Mouse (Mus musculus): ENCODE measurements around the gene Hdac7. TPM values are rescaled to one million over a fixed set of nuclear protein-coding genes. Genes with fewer than 3 reads are reported as not detected.

The Hdac7 gene
- 10 to 100 TPM; 24.9 to 25.8 TPM for total RNA-seq (2023)

GRCm38 (mm10) chr15:97844037-97845034 is at the start of gene Hdac7:
Gene Hdac7, minus strand, starts transcription at chr15:97844502.

GRCm38 (mm10) chr15:97778311-97779098 is 65.8 kb downstream of the Hdac7 start, which contains the start of gene Slc48a1:
Gene Slc48a1, plus strand, starts transcription at chr15:97778520.

DNA sequence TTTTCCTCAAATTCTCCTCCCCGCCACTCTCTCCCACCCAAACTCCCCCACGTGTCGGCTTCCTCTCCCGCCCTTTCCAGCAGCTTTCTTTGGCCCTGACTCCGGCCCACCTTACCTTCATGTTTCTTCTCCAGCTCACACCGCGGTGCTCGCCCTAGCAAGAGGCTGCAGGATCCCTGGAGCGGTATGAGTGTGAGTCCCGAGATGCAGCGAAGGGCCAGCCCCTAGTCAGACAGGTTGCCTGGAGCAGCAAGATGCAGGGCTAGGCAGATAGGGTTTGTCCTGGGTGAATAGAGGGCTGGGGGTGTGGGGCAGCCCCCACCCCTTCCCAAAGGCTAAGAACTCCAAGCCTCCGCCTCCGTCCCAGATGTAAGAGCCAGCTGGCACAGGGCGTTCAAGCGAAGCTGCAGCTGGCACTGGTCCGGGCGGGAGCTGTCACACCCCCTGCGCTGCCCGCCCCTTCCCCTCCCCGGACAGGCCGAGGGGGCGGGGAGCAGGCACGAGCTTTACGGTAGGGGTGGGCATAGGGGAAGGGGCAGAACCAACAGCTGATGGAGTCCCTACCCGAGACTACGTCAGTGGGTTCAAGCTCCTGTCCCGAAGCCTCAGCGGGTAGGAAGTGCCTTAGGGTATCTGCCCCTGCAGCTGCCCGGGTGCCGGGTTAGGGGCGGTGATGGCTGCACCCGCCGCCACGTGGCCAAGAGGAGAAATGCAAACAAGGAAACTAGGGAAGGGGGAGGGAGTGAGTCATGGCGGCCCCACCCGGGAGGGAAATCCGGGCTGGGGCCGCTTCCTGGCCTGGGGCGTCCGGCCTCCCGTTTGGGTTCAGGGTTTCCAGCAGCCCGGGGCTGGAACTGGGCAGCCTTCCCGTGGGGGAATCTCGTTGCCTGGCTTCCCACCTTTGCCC is 76.8 kb downstream of the Hdac7 start, which contains the start of gene Rapgef3:
Gene Rapgef3, minus strand, starts transcription at position 693 of the 907 bp plus-strand sequence.

Other genes with a start within 250 kb of the Hdac7 start
- 1 to 10 TPM; 6.6 to 6.7 TPM for gene Rpap3, start 138.7 kb downstream of the Hdac7 start, total RNA-seq (2023)
- gene Endou, start 113.2 kb downstream of the Hdac7 start, total RNA-seq (2023): not detected
- gene Rapgef3, start 76.5 kb downstream of the Hdac7 start, total RNA-seq (2023): 1 to 10 TPM; 2.4 to 3.3 TPM
- 100 to 1,000 TPM in 1 of 2 experiments, 10 to 100 TPM in 1; 76.3 to 103 TPM for gene Slc48a1, start 66.0 kb downstream of the Hdac7 start, total RNA-seq (2023)
- gene Vdr, start 66.1 kb upstream of the Hdac7 start, total RNA-seq (2023): 1 to 10 TPM; 1.8 to 2.2 TPM
- gene Tmem106c, start 119.7 kb upstream of the Hdac7 start, total RNA-seq (2023): 10 to 100 TPM; 23.1 to 27.8 TPM
- under 1 TPM in 1 of 2 experiments, not detected in 1; 0.15 TPM for gene Col2a1, start 160.2 kb upstream of the Hdac7 start, total RNA-seq (2023)
- 1 to 10 TPM; 5.6 to 6.6 TPM for gene Pfkm, start 248.1 kb upstream of the Hdac7 start, total RNA-seq (2023)
- 10 to 100 TPM; 37.6 to 39.5 TPM for gene Senp1, start 249.2 kb upstream of the Hdac7 start, total RNA-seq (2023)